Mouse (Mus musculus): ENCODE data around the gene Fads1.

- no peak for TF ChIP-seq CTCF (IDR thresholded peaks at IDR 0.05; ENCODE audit: low read depth, low read length)
- no peak for TF ChIP-seq TAL1 (conservative IDR thresholded peaks at IDR 0.05; ENCODE audit: low read depth, low read length)
These were observed 31.2 kb downstream of the Fads1 start for GRCm38 (mm10) chr19:10213796-10214471.
